Mouse (Mus musculus): ENCODE measurements around the gene Il17d.

Il17d gene

DNA sequence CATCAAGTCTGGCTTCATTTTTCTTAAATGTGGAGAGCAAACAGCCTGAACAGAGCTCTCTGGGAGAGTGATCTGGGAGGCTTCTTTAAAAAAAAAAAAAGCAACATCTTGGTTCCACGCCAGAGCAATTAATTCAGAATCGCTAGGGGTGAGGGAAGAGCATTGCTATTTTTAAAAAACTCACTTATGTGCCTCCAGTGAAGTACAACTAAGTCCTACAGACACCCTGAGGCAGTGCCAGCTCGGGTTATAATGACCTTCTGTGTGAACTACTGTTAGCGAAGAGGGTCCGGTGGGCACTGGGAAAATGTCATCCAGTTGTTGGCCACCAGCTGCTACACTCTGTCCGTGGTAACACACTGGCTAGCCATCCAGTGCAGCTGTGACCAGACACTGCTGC is 11.1 kb downstream of the Il17d start:
- no peak for DNase-seq (ENCODE audit: low read depth, low spot score)

DNA sequence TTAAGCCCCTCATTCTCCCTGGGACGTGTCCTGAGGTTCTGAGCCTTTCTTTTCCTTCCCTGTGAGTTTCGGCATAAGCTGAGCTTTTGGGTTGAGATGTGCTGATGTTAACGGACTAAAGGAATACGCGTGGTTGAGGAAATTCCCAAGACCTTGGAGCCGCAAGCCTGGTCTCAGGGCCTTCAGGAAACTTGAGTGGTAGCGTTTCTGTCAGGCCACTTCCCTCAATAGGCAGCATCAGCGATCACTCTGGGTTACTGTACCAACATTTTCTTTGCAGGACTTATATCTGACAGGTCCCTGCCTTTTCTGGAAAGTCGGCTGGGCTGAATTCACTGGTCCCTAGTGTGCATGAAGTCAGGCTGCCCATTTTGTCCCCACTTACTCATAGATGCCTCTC is 12.2 kb downstream of the Il17d start:
- DNase-seq (ENCODE audit: low read depth, low spot score) = peak; percentile 60

DNA sequence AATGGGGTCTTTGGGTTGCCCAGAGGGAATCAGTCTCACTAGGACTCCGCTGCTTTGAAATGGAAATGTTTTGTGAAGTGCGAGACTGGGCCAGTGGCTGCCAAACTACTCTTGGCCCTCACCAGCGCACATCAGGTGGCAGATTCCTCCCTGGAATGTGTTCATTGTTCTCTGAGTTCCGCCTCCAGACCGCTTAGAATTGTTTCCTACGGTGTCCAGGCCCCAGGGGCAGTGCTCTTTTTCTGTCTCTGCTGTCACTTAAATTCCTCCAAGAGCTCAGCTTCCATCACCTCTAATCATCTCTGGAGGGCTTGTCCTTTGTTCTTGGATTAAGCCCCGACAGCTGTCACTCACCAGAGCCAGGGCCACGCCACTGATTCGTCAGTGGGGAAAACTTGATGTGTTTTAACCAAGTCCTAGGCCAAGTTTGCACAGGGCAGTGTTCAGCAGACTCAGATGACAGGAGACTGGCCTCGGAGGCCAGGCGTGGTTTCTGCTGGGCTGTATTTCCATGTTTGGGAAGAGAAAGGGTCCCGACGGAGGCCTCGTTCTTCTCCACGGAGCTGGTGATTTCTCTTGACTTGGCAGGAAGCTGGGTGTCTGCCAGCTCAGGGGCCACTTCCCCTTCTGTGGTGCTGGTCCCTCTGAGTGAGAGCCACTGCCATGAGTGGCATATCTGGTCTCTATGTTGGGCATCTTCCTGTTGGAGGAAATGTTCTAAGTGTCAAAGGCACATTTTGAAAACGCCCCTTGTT is 12.9 kb downstream of the Il17d start:
- peak; percentile 96 for DNase-seq (ENCODE audit: low read depth, low spot score)

DNA sequence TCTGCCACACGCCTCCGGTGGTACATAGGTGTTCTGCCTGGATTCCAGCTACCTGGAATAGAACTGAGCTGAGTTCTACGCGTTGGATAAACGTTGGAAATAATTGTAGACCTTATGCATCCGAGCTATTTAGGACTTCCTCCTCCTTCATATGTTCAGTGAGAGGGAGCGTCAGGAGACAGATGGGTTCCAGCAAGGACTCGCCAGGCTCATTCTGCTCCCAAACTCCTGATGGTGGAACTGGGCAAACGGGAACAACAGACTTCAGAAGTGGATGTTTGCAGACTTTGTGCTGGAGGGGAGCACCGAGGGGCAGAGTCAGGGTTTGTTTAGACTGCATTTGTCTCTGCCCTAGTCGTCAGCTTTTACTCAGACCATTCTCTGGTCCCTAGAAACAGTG is 16.1 kb downstream of the Il17d start:
- DNase-seq (ENCODE audit: low read depth, low spot score) = no peak

DNA sequence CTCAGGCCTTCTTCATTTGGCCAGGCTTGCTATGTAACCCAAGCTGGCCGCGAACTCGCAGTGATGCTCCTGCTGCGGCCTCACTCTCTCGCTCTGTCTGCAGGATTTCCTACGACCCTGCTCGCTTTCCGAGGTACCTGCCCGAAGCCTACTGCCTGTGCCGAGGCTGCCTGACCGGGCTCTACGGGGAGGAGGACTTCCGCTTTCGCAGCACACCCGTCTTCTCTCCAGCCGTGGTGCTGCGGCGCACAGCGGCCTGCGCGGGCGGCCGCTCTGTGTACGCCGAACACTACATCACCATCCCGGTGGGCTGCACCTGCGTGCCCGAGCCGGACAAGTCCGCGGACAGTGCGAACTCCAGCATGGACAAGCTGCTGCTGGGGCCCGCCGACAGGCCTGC is 17.7 kb downstream of the Il17d start:
- DNase-seq (ENCODE audit: low read depth, low spot score) = peak; percentile 64

DNA sequence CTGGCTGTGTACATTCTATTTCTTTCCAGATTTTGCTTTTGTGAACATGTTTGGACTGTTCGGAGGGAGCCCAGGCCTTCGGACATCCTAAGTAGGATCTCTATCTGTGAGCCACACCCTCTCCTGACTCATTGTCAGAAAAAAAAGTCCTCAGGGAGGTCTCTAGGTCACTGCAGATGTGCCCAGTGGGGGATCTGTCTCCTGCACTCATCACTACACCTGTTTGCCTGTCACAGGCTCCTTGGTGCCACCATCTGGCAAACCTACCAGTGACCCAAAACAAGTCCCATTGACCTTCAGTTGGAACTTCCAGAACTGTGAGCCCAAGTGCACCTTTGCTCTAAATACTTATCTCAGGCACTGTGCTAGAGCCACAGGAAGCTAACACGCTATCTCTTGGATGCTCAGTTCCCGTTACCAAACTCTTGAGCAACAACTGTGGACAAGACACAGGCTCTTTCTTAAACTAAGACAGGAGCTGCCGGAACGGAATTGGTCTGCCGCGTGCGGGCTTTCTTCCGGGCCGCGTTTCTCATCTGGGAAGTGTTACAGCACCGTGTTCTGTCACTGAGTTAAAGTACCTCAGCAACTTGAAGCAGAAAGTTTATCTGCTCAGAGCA is 19.0 kb downstream of the Il17d start:
- DNase-seq (ENCODE audit: low read depth, low spot score) = peak; percentile 48

DNA sequence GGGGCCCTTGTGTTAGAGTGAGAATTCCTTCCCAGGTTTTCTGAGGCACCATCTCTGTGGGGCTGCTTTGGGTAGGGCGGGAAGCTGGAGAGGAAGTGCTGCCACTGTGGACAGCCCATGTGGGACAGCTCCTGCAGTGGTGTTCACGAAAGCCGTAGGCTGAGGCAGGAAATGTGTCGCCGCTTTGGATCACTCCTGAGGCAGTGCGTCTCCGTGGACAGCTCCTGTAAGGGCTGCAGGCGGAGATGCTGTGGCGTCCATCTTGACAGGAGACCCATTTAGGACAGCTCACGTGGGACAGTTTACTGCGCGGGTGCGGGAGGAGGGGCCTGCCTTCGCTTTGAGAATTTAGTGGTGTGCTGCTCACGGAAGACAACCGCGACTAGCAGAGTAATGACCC is 20.9 kb downstream of the Il17d start:
- peak; percentile 65 for DNase-seq (ENCODE audit: low read depth, low spot score)

DNA sequence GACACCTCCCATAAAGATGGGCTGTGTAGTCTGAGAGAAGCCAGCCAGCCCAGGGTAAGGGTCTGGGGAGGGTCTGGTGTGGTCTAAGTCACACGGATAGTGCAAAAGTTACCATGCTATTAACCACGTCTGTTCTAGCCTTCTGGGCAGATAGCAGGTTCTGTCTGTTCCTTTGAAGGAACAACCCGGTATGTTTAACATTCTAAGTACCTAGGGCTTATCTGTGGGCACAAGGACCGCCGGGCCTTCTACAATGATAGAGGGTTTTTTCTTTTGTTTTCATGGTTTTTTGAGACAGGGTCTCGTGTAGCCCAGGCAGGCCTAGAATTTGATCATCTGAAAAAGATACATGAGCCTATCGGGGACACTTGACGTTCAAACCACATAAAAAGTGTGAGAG is 21.6 kb downstream of the Il17d start:
- no peak for DNase-seq (ENCODE audit: low read depth, low spot score)

DNA sequence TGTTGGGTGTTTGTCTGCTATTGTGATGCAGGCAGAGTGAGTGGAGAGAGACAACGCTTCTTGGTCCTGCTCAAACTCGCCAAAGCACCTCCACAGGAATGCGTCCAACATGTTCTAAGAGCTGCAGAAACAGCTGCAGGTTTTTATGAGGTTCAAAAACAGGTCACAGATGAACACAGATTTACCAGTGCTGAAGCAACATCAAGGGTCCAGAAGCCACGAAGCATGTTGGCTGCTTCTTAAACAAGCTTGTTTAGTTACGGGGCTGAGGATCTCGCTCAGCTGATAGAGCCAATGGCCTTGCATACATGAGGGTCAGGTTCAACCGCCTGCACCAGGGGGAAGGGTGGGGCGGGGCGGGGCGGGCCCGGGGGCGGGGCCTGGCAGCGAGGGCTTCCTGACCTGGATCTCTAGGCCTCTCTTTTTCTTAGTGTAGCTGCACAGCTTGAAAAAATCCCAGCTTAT is 22.0 kb downstream of the Il17d start:
- peak; percentile 73 for DNase-seq (ENCODE audit: low read depth, low spot score)

DNA sequence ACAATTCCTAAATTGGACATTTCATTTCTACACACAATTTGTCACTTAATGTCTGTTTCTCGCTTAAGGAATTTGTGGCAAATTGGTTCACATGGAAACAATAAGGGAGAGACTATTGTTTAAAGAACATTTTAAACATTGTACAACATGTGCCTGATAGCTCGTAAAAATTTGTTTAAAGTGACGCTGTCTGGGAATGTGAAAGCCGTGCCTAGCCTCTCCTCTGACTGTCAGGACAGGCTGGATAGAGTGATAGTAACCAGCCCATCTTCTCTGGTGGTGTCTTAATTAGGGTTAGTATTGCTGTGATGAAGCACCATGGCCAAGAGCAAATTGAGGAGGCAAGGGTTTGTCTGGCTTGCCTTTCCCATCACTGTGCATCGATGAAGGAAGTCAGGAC is 22.5 kb downstream of the Il17d start:
- no peak for DNase-seq (ENCODE audit: low read depth, low spot score)

DNA sequence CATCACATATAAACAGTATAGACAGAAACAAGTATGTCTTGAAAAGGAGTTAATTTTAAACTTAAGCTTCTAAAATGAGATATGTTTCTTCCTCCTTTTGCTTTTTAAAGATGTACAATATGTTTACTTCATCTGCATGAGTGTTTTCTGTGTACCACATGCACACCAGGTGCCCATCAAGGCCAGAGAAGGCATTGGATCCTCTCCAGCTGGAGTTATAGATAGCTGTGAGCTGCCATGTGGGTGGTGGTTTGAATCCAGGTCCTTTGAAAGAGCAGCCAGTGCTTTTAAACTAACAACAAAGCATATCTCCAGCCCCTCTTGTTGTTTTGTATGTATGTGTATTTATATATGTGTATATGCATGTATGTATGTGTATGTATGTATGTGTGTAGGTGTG is 28.4 kb downstream of the Il17d start:
- DNase-seq (ENCODE audit: low read depth, low spot score) = no peak

DNA sequence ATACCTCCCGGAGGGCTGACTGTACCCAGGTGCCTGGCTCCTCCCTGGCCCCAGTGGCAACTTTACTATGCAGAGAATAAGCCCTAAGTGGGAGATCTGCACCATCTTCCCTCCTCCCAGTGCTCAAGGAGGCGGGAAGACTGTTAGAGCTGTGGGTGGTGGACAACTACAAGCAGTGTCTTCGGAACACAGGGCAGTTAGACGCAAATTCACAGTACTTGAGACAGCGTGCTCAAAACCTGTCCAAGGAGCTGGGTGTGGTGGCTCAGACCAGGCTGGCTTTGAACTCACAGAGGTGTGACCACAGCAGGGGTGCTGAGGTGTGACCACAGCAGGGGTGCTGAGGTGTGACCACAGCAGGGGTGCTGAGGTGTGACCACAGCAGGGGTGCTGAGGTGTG is 29.9 kb downstream of the Il17d start:
- no peak for DNase-seq (ENCODE audit: low read depth, low spot score)

DNA sequence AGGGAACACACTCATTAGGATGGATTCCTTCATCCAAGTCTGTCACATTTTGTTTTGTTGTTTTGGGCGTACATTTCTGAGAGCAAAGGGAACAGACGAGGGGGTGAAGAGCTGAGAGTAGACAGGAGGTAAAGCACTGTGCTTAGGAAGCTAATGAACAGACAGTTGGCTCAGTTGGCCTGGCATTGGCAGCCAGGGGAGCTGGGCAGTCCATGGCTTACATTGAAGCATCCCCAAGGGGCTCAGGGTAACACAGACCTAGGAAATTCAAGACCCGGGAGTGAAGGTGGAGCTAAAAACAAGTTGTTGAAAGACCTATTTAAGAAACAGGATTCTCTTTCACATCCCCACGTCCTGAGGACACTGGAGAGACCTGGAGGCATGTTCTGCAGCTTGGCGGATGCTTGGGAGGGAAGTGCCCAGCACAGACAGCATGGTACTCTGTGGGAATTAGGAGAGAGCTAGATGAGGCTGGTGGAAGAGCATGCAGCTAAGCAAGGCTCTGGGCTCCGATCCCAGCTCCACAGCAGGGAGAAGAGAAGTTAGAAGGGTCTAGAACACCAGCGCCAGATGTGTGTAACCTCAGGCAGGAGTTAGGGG is 31.0 kb downstream of the Il17d start:
- DNase-seq (ENCODE audit: low read depth, low spot score) = no peak

DNA sequence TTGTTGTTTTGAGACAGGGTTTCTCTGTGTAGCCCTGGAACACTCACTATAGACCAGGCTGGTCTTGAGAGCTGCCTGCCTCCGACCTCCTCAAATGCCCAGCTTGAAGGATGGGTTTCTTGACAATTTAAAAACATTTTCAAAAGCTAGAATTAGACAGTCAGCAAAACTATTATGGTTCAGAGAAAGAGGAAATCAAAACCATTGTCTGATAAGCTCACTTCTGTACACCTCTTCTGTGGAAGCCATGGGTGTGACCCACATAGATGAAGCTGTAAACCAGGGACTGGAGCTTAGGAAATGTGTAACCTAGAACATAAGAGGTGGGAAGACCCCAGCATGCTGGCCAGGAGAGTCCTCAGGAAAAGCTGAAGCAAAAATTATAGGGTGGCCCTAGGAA is 32.3 kb downstream of the Il17d start:
- DNase-seq (ENCODE audit: low read depth, low spot score) = no peak

DNA sequence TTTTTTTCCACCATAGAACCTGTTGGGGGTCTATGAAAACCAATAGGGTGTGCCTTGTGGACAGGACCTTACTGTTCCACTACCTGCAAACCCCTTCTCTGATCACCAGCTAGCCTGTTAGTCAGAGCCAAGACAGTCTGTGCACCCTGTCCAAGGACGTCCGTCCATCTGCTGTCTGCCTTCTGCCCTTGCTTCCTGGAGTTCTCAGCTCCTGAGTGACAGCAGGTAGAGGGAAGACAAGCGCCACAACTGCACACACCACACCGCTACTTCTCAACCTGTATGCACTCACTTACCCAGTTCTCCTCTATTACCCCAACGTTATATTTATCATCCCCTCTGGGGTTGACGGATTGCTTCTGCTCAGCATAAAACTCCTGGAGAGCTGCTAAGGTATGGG is 41.0 kb downstream of the Il17d start:
- no peak for DNase-seq (ENCODE audit: low read depth, low spot score)

DNA sequence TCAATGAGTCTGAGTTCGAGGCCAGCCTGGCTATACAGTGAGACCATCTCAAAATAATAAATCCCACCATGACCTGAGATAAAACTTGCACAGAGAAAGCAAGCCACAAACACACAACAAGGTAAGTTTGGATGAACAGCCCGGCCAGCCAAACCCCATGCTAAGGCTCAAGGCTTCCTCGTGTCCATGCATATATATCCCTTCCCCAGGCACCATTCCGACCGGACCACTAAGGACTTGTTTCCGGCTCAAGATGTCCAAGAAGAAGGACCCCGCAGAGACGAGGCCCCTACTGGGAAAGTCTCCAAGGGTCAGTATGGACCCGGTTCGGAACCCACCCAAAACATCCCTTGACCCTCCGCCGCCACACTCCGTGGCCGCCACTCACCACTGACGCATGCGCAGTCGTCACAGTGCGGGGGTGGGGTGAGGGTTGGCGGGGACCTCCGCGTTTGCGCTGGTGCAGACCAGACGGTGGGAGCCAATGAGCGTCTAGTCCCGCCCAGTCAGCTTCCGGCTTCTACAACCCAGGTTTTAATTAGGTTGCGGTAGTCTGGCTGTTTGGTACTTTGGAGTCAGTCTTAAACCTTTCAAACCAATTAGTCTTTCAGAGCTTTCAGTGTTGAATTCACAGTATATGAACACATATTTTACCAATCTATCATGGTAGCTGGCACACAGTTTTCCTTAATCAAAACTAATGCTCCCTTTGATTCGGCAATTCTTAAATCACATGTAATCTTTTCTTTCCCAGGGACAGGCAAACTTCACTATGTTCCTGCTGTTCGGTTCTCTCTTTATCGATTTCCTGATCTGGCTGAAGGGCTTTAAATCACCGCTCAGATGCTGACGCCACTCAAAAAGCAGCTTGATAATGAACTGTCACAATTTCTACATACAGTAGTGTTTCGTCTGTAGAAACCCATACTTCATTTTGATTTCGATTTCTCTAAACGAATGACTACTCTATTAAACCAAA is 46.9 kb downstream of the Il17d start, which contains the start of gene Eef1akmt1:
Gene Eef1akmt1, minus strand, starts transcription at position 458 of the 979 bp plus-strand sequence.
- peak; percentile 94 for DNase-seq (ENCODE audit: low read depth, low spot score)

DNA sequence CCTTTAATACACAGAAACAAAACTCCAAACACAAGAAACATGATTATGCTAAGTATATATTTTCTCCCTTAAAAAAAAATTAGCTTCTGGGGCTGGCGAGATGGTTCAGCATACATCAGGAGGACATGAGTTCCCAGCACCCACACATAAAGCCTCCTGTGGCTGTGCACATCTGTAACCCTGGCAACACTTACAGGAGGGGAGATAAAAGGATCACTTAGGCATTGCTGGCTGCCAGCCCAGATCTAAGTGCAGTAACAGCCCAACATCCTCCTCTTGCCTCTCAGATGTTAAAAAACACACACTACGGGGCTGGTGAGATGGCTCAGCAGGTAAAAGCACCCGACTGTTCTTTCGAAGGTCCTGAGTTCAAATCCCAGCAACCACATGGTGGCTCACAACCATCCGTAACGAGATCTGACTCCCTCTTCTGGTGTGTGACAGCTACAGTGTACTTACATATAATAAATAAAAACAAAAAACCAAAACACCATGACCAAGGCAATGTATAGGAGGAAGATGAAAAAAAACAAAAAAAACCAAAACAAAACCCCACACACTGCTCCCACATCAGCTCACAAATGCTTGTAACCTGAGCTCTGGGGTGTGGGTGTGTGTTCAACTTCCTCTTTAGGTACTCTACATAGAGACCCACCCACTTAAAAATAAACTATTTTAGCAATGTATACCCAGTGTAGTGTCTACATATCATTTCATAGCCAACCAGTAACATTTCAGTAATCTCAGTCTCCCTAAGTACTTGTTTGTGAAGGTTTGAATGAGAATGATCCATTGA is 50.4 kb downstream of the Il17d start:
- DNase-seq (ENCODE audit: low read depth, low spot score) = no peak

DNA sequence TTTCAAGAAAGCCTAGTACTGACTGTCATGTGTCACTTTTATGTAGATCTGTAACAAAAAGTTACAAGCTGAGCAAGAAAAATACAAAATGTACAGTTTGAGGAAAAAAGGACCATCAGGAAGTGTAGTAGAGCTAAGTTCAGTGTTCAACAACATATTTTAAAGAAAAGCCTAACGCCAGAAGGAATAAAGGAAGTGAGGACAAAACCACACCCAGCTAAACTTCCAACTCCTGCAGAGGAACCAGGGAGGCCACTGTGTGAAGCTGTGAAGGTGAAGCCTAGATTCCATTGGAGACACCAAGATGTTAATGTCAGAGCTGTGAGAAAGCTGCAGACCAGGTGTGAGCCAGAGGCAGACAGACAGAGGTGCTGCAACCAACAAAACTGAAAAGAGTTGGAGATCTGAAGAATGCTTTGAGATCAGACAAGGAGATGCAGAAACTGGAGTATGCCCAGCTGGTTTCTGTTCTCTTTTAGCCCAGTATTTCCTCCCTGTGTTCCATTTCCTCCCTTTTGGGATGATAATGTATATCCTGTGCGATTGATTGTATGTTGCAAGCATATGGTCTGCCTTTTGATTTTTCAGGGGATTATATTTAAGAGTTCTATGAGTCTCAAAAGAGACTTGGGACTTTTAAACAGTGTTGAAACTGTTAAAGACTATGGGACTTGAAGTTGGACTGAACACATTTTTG is 51.9 kb downstream of the Il17d start:
- no peak for DNase-seq (ENCODE audit: low read depth, low spot score)

DNA sequence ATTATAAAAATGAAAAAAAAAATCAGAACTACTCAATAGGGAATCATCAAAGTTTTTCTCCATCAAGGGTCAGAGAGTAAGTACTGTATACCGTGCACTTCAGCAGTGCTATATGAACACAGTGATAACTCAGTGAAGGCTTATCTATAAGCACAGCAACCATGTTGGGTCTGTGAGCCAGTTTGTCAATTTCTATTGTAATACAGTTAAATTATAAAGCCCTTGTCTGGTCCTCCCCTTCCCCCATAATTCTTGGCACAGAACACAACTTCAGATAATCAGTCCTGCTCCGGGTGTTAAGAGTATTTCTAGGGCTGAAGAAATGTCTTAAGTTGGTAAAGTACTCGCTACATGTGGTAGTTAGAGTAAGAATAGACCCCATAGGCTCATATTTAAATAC is 67.3 kb downstream of the Il17d start:
- DNase-seq (ENCODE audit: low read depth, low spot score) = no peak
